Mouse (Mus musculus) limb, embryonic 14.5 days (tissue): Measurements from ENCODE around the gene Plekho1. TPM values are rescaled to one million over a fixed set of nuclear protein-coding genes. Genes with fewer than 3 reads are reported as not detected.
A peak's percentile ranks its signal among the peaks of the same experiment; 100 is the strongest.

Experiments
- ATAC-seq: fragments of 200-750 bp; cut with Nextera tagmentation; 2 replicates; pipeline ENCODE4 v1.8.0; 2017; ENCODE audit warnings: low read depth, moderate number of reproducible peaks, moderate TSS enrichment; ENCODE audit not compliant: low FRiP score
- DNase-seq: peaks from one replicate; pipeline ENCODE4 v3.0.0-alpha.2; 2015; ENCODE audit warnings: low spot score
- H3K27ac ChIP-seq: fragments of 300-500 bp; sonication (generic); replicated peaks from 2 replicates; pipeline ENCODE4 v1.5.1; 2014; ENCODE audit warnings: low read depth, mild to moderate bottlenecking, low read length, moderate library complexity, mixed read lengths
- H3K27me3 ChIP-seq: fragments of 300-500 bp; sonication (generic); 2 replicates; pipeline ENCODE4 v1.6.1; 2014; ENCODE audit warnings: low read length, mixed read lengths; ENCODE audit not compliant: control insufficient read depth, insufficient read depth
- H3K36me3 ChIP-seq: fragments of 300-500 bp; sonication (generic); 2 replicates; pipeline ENCODE4 v1.6.1; 2014; ENCODE audit warnings: mild to moderate bottlenecking, low read length, moderate library complexity, mixed read lengths; ENCODE audit not compliant: control insufficient read depth, insufficient read depth
- H3K4me1 ChIP-seq: fragments of 300-500 bp; sonication (generic); 2 replicates; pipeline ENCODE4 v1.6.1; 2014; ENCODE audit warnings: antibody characterized with exemption, low read length, mixed read lengths; ENCODE audit not compliant: control insufficient read depth, insufficient read depth
- H3K4me2 ChIP-seq: fragments of 300-500 bp; sonication (generic); replicated peaks from 2 replicates; pipeline ENCODE4 v1.6.1; 2014; ENCODE audit warnings: low read depth, mild to moderate bottlenecking, low read length, moderate library complexity; ENCODE audit not compliant: severe bottlenecking
- H3K4me3 ChIP-seq: fragments of 300-500 bp; sonication (generic); replicated peaks from 2 replicates; pipeline ENCODE4 v1.5.1; 2014; ENCODE audit warnings: low read length
- H3K9ac ChIP-seq: fragments of 300-500 bp; sonication (generic); 2 replicates; pipeline ENCODE4 v1.6.1; 2014; ENCODE audit warnings: mild to moderate bottlenecking, low read depth, low read length, moderate library complexity; ENCODE audit not compliant: severe bottlenecking
- H3K9me3 ChIP-seq: fragments of 300-500 bp; sonication (generic); 2 replicates; pipeline ENCODE4 v1.6.1; 2016; ENCODE audit warnings: low read length; ENCODE audit not compliant: control insufficient read depth
- POLR2A ChIP-seq: fragments of 200-500 bp; IDR thresholded peaks from 2 replicates; pipeline ENCODE4 v1.8.0; 2012; ENCODE audit warnings: inconsistent platforms, mild to moderate bottlenecking, moderate library complexity, borderline replicate concordance; ENCODE audit not compliant: insufficient read depth, insufficient read length; ENCODE audit errors: extremely low read depth
- WGBS: fragments of 180-500 bp; shearing (Covaris S2); extraction: QIAGEN DNeasy Blood & Tissue Kit; methylation state at CpG from one replicate; pipeline ENCODE4 v1.1.7; 2014; 5-methylcytosine and 5-hydroxymethylcytosine counted together
- polyA plus RNA-seq, 2 experiments: library from polyadenylated mRNA; depleted of rRNA in 1 of 2; stranded (reverse) in 1 of 2; unstranded in 1 of 2; fragments of >200 nt; fragmentation: Nextera tagmentation in 1 of 2; extraction: Ambion mirVana in 1 of 2; gene quantifications; 2 replicates each; pipeline versions ENCODE4 v1.2.1 to v1.2.3; 2012 to 2014

The Plekho1 gene
- polyA plus RNA-seq, 2 experiments: 38.0 to 120 TPM

GRCm38 (mm10) chr3:95994381-95994846 lies 1.4 kb downstream of the Plekho1 start:
- 9% methylated on average over 6 of the region's 6 CpGs for WGBS
- TF ChIP-seq POLR2A: no peak
- Histone ChIP-seq H3K9me3 (no peaks in the 10 kb centered on the region), H3K27me3 (no peaks in the 10 kb centered on the region), H3K4me2 (peak overlapping the region; percentile 57), H3K36me3 (peaks cover 35% of the 10 kb centered on the region), H3K4me1 (peaks cover 29% of the 10 kb centered on the region), H3K27ac (peak overlapping the region; percentile 98), H3K4me3 (peak overlapping the region; percentile 76), H3K9ac (peak overlapping the region; percentile 98)
- DNase-seq (no peak), ATAC-seq (no peak)

DNA sequence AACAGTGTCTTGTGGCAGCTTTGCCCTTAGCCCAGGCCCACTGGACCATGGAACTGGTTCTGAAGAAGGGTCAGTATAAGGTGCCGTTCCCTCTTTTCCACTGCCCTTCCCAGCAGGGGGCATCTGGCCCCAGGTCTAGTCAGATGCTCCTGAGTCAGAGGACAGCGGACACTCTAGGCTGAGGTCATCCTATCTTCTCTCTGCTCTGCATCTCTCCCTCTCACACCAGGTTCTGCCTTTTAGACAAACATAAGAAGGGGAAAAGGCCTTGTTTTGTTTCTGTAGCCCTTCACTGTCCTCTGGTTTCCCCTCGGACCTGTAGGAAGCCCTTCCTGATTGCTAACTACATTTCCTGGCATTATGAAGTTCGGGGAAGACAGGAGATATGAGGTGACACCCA lies 1.9 kb downstream of the Plekho1 start:
- peaks cover 40% of the 10 kb centered on the region for H3K36me3 ChIP-seq
- WGBS: 25% methylated on average over 4 of the region's 4 CpGs
- DNase-seq (no peak), ATAC-seq (no peak)
- H3K4me2 ChIP-seq: peak overlapping the region; percentile 57
- H3K4me1 ChIP-seq: peaks cover 29% of the 10 kb centered on the region
- H3K9ac ChIP-seq: peak overlapping the region; percentile 98
- no peaks in the 10 kb centered on the region for H3K27me3 ChIP-seq
- TF ChIP-seq POLR2A: no peak
- H3K9me3 ChIP-seq: no peaks in the 10 kb centered on the region
- H3K4me3 ChIP-seq: peak overlapping the region; percentile 76
- H3K27ac ChIP-seq: no peak overlapping the region

DNA sequence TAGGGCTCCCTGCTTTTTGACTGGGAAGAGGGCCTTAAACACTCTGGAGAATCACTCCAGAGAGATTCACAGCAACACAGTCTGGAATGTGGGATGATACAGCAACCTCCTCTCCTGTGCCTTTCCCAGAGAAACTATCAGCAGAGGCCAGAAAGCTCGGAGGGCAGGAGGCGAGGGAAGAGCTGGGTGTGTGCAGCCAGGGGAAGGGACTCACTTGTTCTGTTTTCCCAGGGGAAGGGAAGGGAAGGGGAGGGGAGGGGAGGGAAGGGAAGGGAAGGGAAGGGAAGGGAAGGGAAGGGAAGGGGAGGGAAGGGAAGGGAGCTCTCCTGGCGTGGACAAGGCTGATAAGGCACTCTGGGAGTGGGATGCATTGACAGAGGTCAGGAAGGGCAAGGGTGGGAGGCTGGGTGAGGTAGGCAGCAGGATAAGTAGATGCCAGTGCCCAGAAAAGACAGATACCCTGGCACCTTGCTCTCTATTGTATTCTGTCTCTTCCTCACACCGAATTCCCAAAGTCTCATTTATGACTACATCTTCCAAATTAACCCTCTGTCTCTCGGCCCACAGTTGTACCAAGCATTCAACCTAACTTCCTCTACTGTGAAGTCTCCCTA lies 2.7 kb downstream of the Plekho1 start:
- H3K4me3 ChIP-seq: peak overlapping the region; percentile 76; the same call in 1 of the 2 replicates
- peaks cover 29% of the 10 kb centered on the region for H3K4me1 ChIP-seq
- peaks cover 48% of the 10 kb centered on the region for H3K36me3 ChIP-seq
- no peak for TF ChIP-seq POLR2A
- DNase-seq (no peak), ATAC-seq (no peak)
- H3K9me3 ChIP-seq: no peaks in the 10 kb centered on the region
- H3K27ac ChIP-seq: no peak overlapping the region
- 70% methylated on average over 5 of the region's 5 CpGs for WGBS
- H3K9ac ChIP-seq: 0 out of 2 replicates have a peak overlapping the region, but pooled peaks have one; percentile 98
- peak overlapping the region; percentile 57 for H3K4me2 ChIP-seq
- H3K27me3 ChIP-seq: no peaks in the 10 kb centered on the region

- Histone ChIP-seq H3K9ac (no peak overlapping the region), H3K27me3 (no peaks in the 10 kb centered on the region), H3K4me2 (no peak overlapping the region), H3K36me3 (peaks cover 52% of the 10 kb centered on the region), H3K27ac (no peak overlapping the region), H3K4me3 (no peak overlapping the region), H3K9me3 (no peaks in the 10 kb centered on the region), H3K4me1 (peaks cover 28% of the 10 kb centered on the region)
- 83% methylated on average over 12 of the region's 12 CpGs for WGBS
- TF ChIP-seq POLR2A: no peak
- ATAC-seq: no peak
- DNase-seq: no peak
These were observed 5.3 kb downstream of the Plekho1 start for GRCm38 (mm10) chr3:95990413-95990941.

- Histone ChIP-seq H3K4me3 (no peak overlapping the region), H3K9me3 (no peaks in the 10 kb centered on the region), H3K27me3 (no peaks in the 10 kb centered on the region), H3K4me1 (peaks cover 37% of the 10 kb centered on the region), H3K4me2 (no peak overlapping the region), H3K27ac (0 out of 2 replicates have a peak overlapping the region, but pooled peaks have one; percentile 0), H3K36me3 (peaks cover 52% of the 10 kb centered on the region), H3K9ac (no peak overlapping the region)
- ATAC-seq (peak; percentile 36), DNase-seq (peak; percentile 60)
- 59% methylated on average over 10 of the region's 10 CpGs for WGBS
- no peak for TF ChIP-seq POLR2A
These were observed 6.8 kb downstream of the Plekho1 start for GRCm38 (mm10) chr3:95988969-95989368.
